Mouse (Mus musculus) NIH3T3 (cell line): Measurements from ENCODE around the gene Tulp1.
"Not testable (repeated sequence)": the region's sequence is repeated elsewhere in the genome, so short reads cannot be mapped to it uniquely, and the experiment has no call there.

ENCODE experiments used
- DNase-seq: peaks from one replicate; pipeline ENCODE4 v3.0.0-alpha.2; 2012; ENCODE audit warnings: low read depth

The Tulp1 gene

DNA sequence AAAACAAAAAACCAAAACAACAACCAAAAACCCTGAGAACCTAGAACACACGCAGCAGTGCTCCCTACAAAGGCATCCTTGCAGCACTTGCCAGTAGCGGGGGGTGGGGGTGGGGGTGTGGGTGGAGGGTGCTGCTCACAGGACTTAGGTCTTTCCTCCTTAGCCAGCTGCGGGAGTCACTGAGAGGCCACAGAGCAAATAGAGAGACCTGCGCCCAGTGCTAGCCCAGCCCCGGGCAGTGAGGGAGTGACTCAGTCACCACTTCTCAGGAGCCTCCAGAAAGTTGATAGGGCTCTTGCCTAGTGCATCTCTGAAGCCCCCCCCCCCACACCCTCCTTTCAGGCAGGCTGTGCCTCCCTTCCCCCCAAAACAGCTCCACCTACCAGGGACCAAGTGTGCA, 4.0 kb upstream of the Tulp1 start:
- peak; percentile 43 for DNase-seq

DNA sequence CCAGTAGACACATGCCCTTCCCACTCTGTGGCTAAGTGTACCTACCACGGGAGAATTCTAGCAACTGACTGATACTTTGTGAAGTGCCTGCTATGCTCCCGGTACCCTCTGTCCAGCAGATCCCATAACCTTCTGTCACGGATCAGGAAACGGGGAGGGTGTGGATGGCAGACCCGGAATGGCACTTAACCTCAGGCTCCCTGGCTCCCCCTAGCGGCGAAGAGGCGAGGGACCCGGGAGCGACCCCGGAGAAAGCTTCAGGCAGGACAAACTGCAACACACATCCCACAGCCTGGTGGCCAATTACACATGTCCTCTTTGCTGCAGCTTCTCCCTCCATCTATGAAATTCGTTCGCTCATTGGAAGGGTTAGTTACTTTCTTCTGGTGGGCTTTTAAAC, 3.4 kb upstream of the Tulp1 start:
- DNase-seq, result peak; percentile 80

DNA sequence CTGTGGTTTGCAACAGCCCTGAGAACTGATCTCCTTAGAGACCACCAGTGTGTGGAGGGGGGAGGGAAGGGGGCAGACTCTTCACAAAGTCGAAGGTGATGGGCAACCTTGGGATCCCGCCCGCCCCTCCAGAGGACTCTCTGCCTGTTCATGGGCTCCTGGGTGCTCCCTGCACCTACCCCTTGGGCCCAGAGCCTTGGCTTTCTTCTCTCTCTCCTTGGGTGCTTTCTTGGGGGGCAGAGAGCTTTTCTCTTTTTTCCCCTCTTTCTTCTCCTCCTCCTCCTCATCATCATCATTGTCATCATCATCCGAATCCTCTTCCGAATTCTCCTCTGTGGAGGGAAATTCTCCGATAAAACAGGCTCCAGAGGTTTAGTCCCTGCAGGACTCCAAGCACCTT, 1.5 kb downstream of the Tulp1 start:
- DNase-seq, result no peak

GRCm38 (mm10) chr17:28362653-28363292, 2.2 kb downstream of the Tulp1 start:
- DNase-seq, result no peak

- DNase-seq, result no peak
These were observed 2.9 kb downstream of the Tulp1 start for GRCm38 (mm10) chr17:28361921-28362652.

GRCm38 (mm10) chr17:28360531-28361277, 4.3 kb downstream of the Tulp1 start:
- DNase-seq, result no peak

GRCm38 (mm10) chr17:28358576-28359261, 6.3 kb downstream of the Tulp1 start:
- not testable (repeated sequence) for DNase-seq

DNA sequence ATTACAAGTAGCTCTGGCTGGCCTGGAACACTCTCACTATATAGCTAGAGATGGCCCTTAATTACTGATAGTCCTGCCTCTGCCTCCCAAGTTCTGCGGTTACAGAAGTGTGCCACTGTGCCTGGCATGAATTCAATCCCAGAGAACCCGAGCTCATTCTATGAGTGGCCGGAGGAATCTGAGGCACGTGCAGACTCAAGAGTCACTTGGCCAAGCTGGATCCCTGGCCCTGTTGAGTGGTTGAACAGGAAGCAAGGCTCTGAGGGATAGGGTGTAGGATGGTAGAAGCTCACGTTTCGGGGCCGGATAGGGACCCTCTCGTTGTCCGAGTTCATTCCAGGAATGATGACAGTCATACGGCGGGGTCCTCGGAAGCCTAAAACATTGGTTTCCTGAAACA, 9.2 kb downstream of the Tulp1 start:
- no peak for DNase-seq

- no peak for DNase-seq
These were observed 13.0 kb downstream of the Tulp1 start for GRCm38 (mm10) chr17:28352018-28352417.

DNA sequence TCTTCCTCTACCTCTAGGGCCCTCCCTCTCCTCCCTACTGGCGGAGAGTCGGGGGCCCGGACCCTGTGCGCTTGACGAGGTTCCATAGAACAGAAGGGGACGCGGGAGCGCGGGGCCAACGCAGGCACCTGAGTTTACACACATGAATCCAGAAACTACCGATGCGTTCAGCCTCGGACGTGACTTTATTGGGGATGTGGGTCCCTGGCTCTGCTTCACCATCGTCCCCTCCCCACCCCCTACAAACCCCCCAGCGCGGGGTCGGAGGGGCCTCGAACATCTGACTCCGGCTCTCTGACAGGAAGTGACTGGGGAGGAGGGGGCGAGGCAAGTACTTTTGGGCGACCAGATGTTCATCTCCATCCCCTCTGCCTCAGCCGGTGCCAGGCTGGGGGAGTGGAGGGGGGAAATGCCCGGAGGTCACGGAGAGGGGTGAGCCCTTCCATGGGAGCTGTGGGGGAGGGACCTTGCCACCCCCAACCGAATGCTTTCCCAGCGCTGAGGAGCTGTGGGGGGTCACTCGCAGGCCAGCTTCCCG, 13.6 kb downstream of the Tulp1 start:
- no peak for DNase-seq

DNA sequence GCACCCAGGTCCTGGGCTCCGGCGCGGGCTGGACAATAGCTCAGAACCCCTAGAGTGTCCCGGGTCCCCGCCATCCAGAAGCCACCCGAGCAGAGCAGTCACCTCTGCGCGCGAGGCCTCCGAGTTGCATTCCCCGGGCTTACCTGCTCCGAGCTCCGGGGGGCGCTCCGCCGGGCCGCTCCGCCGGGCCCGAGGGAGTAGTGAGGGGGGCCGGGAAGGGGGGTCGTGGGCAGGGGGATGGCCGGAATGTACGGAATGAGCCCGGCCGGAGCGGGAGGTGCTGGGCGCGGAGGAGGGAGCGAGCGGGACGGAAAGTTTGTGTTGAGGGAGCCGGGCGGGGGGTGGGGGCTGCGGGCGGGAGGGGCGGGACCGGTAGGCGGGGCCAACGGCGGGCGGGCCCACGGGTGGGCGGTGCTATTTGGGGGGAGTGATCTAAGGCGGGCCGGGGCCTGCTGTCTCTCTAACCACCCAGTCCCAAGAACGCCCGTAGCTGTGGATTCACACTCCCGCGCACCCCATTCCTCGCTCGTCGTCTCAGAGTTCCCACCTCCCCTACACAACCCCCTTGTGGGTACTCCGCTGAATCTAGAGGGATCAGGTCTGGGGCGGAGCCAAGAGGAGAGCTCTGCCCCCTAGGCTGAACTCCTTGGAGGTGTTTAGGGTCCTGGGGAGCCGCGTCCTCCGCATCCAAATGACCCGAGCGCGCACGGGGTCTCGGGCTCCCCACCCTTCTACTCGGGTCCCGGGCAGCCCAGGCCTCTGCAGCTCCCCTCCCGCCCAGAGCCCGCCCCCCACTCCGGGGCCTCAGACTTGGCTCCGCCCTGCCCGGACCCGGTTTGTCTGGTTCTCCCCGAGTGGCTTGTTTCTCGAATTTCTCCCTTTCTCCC, 14.3 kb downstream of the Tulp1 start, which contains the start of gene Tead3:
Gene Tead3, minus strand, starts transcription at position 352 of the 887 bp plus-strand sequence.
- peak; percentile 93 for DNase-seq

GRCm38 (mm10) chr17:28349901-28350465, 15.0 kb downstream of the Tulp1 start:
- no peak for DNase-seq

DNA sequence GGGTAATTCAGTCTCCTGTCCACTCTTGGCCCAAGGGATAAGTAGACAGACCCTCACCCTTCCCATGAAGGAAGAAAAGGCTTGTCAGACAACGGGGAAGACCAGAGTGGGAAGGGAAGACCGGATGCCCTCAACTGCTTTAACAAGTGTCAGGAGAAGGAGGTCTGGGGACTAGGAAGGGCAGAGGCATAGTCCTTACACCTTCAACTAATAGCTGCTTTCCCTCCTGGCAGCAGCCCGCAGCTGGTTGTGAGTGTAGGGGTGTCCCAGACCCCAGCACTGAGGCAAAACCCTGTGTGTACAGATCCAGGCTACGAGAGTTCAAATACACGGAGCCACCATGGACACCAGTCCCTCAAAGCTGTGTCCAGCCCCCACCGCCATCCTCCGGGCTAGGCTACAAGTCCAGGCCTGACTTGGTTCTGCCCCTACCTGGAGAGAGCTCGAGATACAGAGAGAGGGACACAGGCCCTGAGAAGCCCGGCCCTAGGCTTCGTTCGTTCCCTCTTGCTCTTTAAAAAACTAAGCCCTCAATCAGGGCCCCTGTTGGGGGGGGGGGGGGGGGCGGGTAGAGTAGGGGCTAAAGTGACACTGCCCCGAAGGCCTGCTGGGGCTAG, 15.7 kb downstream of the Tulp1 start:
- DNase-seq, result peak; percentile 63

GRCm38 (mm10) chr17:28348211-28348610, 16.8 kb downstream of the Tulp1 start:
- DNase-seq, result no peak

- DNase-seq, result no peak
These were observed 17.7 kb downstream of the Tulp1 start for GRCm38 (mm10) chr17:28347327-28347726.

DNA sequence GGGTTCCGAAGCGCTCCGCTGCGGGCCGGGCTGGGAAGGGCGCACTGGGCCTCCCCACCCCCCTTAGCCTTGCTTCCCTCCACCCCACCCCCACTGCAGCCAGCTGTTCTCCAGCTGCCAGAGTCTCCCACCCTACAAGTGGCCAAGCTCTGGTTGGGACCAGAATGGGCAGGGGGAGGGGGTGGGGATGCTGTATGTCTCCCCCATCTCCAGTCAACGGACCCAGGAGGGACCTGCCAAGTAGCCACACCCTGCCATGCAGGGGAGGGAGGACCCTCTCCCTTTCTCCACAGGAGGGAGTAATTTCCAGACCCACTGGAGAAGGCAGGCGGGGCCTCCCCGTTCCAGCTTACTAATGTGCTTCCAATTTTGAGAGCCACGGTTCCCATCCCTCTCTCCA, 19.1 kb downstream of the Tulp1 start:
- peak; percentile 80 for DNase-seq

DNA sequence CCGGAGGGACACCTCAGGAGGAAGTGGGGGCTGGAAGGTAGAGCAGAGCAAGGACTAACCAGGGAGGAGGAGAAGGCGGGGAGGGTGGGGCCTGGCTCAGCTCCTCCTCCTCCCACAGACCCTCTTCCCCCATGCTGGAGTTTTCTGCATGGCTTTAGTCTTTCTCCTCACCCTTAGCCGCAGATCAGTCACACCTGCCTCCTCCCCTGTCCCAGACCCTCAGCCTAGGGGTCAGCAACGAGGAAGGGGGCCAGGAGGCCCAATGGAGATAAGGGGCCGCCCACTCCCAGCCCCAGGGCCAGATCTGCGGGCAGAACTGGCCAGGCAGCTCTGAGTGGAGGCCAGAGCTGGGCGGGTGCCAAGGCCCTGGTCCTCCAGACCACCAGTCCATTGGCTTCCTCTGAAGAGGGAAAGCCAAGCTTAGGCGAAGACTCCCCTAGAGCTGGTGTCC, 19.7 kb downstream of the Tulp1 start:
- DNase-seq, result peak; percentile 81

DNA sequence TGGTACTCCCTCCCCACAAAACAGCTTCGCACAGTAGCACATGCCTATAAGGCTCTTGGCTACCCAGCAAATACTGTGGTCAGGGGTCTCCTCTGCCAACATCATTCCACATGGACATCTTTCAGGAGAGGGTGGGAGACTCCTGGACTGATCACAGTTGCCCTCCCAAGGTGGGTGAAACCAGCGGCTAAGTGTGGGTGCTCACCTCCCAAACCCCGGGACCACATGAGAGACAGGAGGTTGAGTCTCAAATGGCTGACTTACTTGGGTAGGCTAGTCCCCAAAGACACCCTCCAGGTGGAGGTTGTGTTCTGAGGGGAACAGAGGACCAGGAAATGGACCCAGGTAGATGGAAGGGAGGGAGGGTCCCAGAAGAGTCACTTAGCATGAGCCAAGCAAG, 20.4 kb downstream of the Tulp1 start:
- no peak for DNase-seq

DNA sequence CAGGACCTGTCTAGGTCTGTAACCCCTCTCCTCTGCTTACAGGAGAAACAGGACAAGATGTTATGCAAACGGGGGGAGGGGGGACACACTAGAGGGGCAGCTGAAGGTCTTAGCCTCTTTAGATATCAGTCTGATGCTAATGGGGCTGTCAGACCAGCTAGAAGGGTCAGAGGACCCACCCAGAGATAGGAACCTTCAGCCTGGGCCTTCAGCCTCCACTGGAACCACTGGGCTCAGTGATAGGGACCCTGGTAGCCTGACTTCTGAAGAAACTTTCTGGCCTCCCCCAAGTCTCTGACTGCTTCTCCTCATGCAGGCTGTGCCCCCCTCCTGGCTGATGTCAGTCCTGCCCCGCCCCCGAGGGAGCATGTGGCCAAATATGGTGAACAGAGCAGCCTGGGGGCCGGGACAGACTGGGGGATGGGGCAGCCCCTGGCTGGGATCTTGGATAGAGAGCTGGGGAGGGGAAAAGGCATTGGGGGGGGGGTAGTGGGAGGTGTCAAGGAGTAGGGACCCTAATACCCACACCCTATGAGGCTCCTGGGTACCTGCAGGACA, 20.9 kb downstream of the Tulp1 start:
- DNase-seq, result peak; percentile 82

DNA sequence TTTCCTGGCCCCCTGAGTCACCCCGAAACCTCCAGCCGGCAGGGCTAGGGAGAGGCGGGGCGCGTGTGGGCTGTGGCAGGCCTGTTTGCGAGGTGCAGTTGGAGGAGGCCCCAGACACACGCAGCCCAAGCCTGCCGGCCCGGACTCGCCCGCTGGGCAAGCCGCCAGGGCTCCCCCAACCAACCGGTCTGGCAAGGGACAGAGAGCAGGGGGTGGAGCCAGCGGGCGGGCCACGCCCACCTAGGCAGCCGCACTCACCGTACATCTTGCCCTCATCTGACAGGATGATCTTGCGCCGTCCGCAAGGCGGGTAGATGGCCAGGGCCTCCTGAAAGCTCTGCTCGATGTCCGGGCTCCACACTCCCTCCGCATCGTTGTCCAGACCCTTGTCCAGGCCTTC, 23.9 kb downstream of the Tulp1 start:
- DNase-seq, result peak; percentile 98
